Mouse (Mus musculus) liver, embryonic 14.5 days (tissue): Measurements from ENCODE around the gene Acd. TPM values are rescaled to one million over a fixed set of nuclear protein-coding genes. Genes with fewer than 3 reads are reported as not detected.

ENCODE experiments used
- ATAC-seq: fragments of 200-750 bp; cut with Nextera tagmentation; 2 replicates; pipeline ENCODE4 v1.8.0; 2017; ENCODE audit warnings: moderate number of reproducible peaks, mild to moderate bottlenecking, moderate library complexity; ENCODE audit not compliant: insufficient read depth
- DNase-seq, 3 experiments: peaks; one replicate each; pipeline ENCODE4 v3.0.0-alpha.2; 2012 to 2013; ENCODE audit warnings: low read depth in 3 of 3, low spot score in 3 of 3
- H3K27ac ChIP-seq: fragments of 300-500 bp; sonication (generic); 2 replicates; pipeline ENCODE4 v1.5.1; 2014; ENCODE audit warnings: moderate library complexity, mild to moderate bottlenecking, control low read depth, inconsistent platforms
- H3K27me3 ChIP-seq: fragments of 300-500 bp; sonication (generic); 2 replicates; pipeline ENCODE4 v1.6.1; 2014; ENCODE audit warnings: mild to moderate bottlenecking, low read length, moderate library complexity; ENCODE audit not compliant: control insufficient read depth, insufficient read depth
- H3K36me3 ChIP-seq: fragments of 300-500 bp; sonication (generic); replicated peaks from 2 replicates; pipeline ENCODE4 v1.6.1; 2014; ENCODE audit warnings: low read depth; ENCODE audit not compliant: control insufficient read depth, insufficient read depth
- H3K4me1 ChIP-seq, 2 experiments: fragments of 200-500 bp in 1 of 2; fragments of 300-500 bp in 1 of 2; sonication (generic) in 1 of 2; replicated peaks; 2 replicates each; pipeline ENCODE4 v1.6.1; 2012 to 2014; ENCODE audit warnings: antibody characterized with exemption in 1 of 2, inconsistent platforms in 1 of 2, low read length in 1 of 2; ENCODE audit not compliant: control insufficient read depth in 2 of 2, insufficient read depth in 2 of 2
- H3K4me2 ChIP-seq: fragments of 300-500 bp; sonication (generic); 2 replicates; pipeline ENCODE4 v1.6.1; 2014; ENCODE audit warnings: low read depth, mild to moderate bottlenecking, control low read depth, moderate library complexity
- H3K4me3 ChIP-seq, 2 experiments: fragments of 200-500 bp in 1 of 2; fragments of 300-500 bp in 1 of 2; sonication (generic) in 1 of 2; 2 replicates each; pipeline ENCODE4 v1.5.1; 2012 to 2014; ENCODE audit warnings: low read depth in 2 of 2, low read length in 2 of 2, mild to moderate bottlenecking in 2 of 2, control low read depth in 1 of 2, inconsistent platforms in 1 of 2, moderate library complexity in 1 of 2; ENCODE audit not compliant: insufficient read depth in 1 of 2
- H3K9ac ChIP-seq: fragments of 300-500 bp; sonication (generic); replicated peaks from 2 replicates; pipeline ENCODE4 v1.6.1; 2014; ENCODE audit warnings: mild to moderate bottlenecking, control low read depth, moderate library complexity
- H3K9me3 ChIP-seq: fragments of 300-500 bp; sonication (generic); 2 replicates; pipeline ENCODE4 v1.6.1; 2016; ENCODE audit warnings: low read length, mixed read lengths; ENCODE audit not compliant: control insufficient read depth
- CTCF ChIP-seq: IDR thresholded peaks from 2 replicates; pipeline ENCODE4 v1.5.1; 2016; ENCODE audit warnings: antibody characterized with exemption, low read depth, control low read depth
- EP300 ChIP-seq: IDR thresholded peaks from 2 replicates; pipeline ENCODE4 v1.6.1; 2016; ENCODE audit warnings: antibody characterized with exemption, low read depth
- WGBS: fragments of 180-500 bp; shearing (Covaris S2); extraction: QIAGEN DNeasy Blood & Tissue Kit; methylation state at CpG from one replicate; pipeline ENCODE4 v1.1.7; 2014; ENCODE audit not compliant: insufficient replicate concordance; 5-methylcytosine and 5-hydroxymethylcytosine counted together
- polyA plus RNA-seq, 2 experiments: library from polyadenylated mRNA; depleted of rRNA in 1 of 2; stranded (reverse) in 1 of 2; unstranded in 1 of 2; fragments of >200 nt; fragmentation: Nextera tagmentation in 1 of 2; extraction: Ambion mirVana in 1 of 2; gene quantifications; 2 replicates each; pipeline versions ENCODE4 v1.2.1 to v1.2.3; 2012 to 2014

Acd gene
- polyA plus RNA-seq, 2 experiments = 8.8 to 20.3 TPM

DNA sequence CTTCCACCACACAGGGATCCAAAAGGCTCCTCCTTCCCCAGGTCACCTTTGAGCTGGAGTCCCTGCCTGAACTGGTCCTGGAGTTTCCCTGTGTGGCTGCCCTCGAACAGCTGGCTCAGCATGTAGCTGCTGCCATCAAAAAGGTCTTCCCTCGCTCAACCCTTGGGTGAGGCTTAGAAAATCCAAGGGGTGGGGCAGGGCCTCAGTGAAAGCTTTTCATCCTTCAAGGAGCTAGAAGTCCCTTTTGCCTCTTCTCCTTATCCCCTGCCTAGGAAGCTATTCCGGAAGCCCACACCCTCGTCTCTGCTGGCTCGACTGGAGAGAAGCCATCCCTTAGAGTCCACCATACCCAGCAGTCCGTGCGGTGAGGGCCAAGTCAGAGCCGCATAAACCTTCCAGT lies 13.4 kb downstream of the Acd start:
- ATAC-seq = no peak
- WGBS = 74% methylated on average over 8 of the region's 8 CpGs

DNA sequence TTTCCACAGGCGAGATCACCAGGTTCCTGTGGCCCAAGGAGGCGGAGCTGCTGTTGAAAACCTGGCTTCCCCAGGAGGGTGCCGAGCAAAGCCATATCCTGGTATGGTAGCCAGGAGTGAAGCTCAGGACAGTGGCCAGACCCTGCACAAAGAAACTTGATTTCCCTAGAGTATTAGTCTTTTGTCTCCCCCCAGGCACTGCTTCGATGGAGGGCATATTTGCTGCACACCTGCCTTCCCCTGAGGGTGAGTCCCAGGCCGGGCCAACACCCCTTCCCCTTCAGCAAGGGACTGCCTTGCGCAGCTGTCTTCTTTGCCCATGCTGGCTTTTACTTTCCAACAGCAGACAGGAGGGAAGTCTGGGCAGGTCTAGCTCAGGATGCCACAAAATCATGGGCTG lies 14.4 kb downstream of the Acd start:
- H3K4me3 ChIP-seq = no peak overlapping the region
- no peak overlapping the region for H3K27ac ChIP-seq
- WGBS = 61% methylated on average over 6 of the region's 6 CpGs
- no peaks in the 10 kb centered on the region for H3K4me1 ChIP-seq
- ATAC-seq (no peak), DNase-seq (no peak)
- no peaks in the 10 kb centered on the region for H3K27me3 ChIP-seq
- H3K36me3 ChIP-seq = peaks cover 24% of the 10 kb centered on the region
- H3K9ac ChIP-seq = no peak overlapping the region
- H3K4me2 ChIP-seq = no peak overlapping the region
- H3K9me3 ChIP-seq = no peaks in the 10 kb centered on the region
- TF ChIP-seq EP300 (no peak), CTCF (no peak)

More for the DNA sequence above, 13.4 kb downstream of the Acd start:
- Histone ChIP-seq H3K4me2 (no peak overlapping the region), H3K4me3 (no peak overlapping the region), H3K27ac (no peak overlapping the region), H3K4me1 (no peaks in the 10 kb centered on the region), H3K36me3 (peaks cover 15% of the 10 kb centered on the region), H3K9ac (no peak overlapping the region), H3K27me3 (no peaks in the 10 kb centered on the region), H3K9me3 (no peaks in the 10 kb centered on the region)
- no peak for TF ChIP-seq EP300
- TF ChIP-seq CTCF = no peak
- no peak for DNase-seq

DNA sequence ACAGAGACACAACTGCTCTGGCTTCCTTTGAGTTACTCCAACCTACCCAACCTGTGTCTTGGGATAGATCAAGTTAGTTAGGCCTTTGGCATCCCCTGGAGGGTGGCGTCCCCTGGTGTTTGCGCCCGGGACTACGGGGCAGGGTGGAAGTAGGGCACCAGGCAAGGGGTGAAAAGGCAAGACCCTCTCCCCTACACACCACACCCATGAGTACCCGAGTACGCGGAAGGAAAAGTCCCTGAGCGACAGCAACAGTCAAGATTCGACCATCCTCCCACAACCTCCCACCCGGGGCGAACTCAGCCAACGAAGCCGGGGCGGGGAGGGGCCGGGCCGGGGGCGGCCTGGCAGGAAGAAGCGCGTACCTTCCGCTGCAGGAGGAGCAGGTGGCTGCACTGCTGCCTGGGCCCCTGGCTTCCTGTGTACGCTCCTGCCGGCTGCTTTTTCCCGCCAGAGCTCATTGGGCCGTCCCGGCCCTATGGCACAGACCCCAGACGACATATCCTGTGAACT lies 15.1 kb downstream of the Acd start, which contains the start of gene Carmil2:
Gene Carmil2 (plus strand): TSS at position 479 of the 513 bp plus-strand sequence.
- no peak within 1 kb of the TSS for H3K9ac ChIP-seq
- ATAC-seq = peak; percentile 31; the same call in 1 of the 2 replicates
- H3K9me3 ChIP-seq = no peaks in the 10 kb centered on the region
- no peaks in the 10 kb centered on the region for H3K4me1 ChIP-seq
- 4% methylated on average over 25 of the region's 26 CpGs for WGBS
- TF ChIP-seq EP300 (no peak), CTCF (peak; percentile 85)
- H3K27me3 ChIP-seq = no peaks in the 10 kb centered on the region
- H3K27ac ChIP-seq = no peak within 1 kb of the TSS
- peak within 1 kb of the TSS; percentile 38; the same call in 1 of the 2 replicates for H3K4me2 ChIP-seq
- DNase-seq = no peak
- peaks cover 30% of the 10 kb centered on the region for H3K36me3 ChIP-seq
- H3K4me3 ChIP-seq = no peak within 1 kb of the TSS

DNA sequence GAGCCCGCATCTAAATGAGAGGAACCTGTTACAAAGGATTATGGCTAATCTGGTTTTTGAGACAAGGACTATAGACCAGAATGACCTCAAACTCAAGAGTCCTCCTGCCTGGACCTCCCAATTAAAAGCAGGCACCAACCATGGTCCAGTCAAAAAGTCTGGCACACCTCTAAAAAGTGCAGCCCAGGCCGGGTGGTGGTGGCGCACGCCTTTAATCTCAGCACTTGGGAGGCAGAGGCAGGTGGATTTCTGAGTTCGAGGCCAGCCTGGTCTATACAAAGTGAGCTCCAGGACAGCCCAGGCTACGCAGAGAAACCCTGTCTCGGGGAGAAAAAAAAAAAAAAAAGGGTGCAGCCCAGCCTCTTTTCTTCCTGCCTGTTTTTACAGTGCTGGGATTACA lies 15.6 kb downstream of the Acd start:
- no peak overlapping the region for H3K9ac ChIP-seq
- no peak overlapping the region for H3K27ac ChIP-seq
- no peaks in the 10 kb centered on the region for H3K4me1 ChIP-seq
- no peaks in the 10 kb centered on the region for H3K9me3 ChIP-seq
- 64% methylated on average over 7 of the region's 7 CpGs for WGBS
- no peak overlapping the region for H3K4me3 ChIP-seq
- no peak for TF ChIP-seq CTCF
- no peak for TF ChIP-seq EP300
- DNase-seq (no peak), ATAC-seq (no peak)
- peak overlapping the region; percentile 38; the same call in 1 of the 2 replicates for H3K4me2 ChIP-seq
- no peaks in the 10 kb centered on the region for H3K27me3 ChIP-seq
- H3K36me3 ChIP-seq = peaks cover 35% of the 10 kb centered on the region

DNA sequence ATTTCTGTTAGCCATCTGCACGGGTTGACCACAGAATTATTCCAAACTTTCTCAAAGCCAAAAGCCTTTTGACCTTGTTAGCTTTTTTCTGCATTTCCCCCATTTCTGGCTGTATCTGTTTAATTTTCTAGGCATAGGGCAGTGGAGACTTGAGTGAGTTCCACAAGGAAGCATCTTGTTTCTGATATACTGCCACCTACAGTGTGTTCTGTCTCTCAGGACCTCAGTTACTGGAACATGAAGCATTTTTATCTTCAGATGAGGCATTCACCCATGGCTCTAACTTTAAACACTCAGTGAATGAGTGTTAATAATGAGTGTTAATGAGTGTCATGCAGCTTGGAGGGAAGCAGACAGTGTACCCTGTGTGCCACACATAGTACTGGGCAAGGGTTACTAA lies 23.0 kb downstream of the Acd start:
- Histone ChIP-seq H3K4me2 (no peak overlapping the region), H3K36me3 (peaks cover 91% of the 10 kb centered on the region), H3K27ac (no peak overlapping the region), H3K4me3 (no peak overlapping the region), H3K27me3 (no peaks in the 10 kb centered on the region), H3K4me1 (no peaks in the 10 kb centered on the region), H3K9me3 (no peaks in the 10 kb centered on the region), H3K9ac (no peak overlapping the region)
- TF ChIP-seq CTCF (no peak), EP300 (no peak)
- ATAC-seq (no peak), DNase-seq (no peak)
- 76% methylated on average over 1 of the region's 1 CpGs for whole genome bisulfite sequencing
